Mouse (Mus musculus): ENCODE measurements around the gene Drc3. TPM values are rescaled to one million over a fixed set of nuclear protein-coding genes. Genes with fewer than 3 reads are reported as not detected.

Gene Drc3
- polyA plus RNA-seq, 1 experiment from 2014 or later: 2.1 TPM

DNA sequence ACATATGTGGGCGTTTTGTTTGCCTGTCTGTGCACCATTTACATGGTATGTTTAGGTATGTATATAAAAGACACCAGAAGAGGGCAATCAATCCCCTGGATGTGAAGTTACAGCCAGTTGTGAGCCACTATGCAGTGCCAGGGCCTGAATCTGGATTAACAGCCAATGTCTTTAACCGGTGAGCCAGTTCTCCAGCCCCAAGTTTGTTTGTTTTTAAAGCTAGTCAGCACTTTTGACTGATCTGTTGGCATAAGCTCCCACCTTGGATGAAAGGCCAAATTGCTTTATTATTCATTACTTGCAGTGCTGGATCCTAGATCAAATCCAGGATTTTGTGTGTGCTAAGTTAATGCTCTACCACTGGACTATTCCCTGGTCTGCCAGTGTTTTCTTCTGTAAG is 1.7 kb upstream of the Drc3 start:
- Histone ChIP-seq H3K27me3 (ENCODE audit: insufficient read depth, low read length) (no peaks in the 10 kb centered on the region), H3K9ac (ENCODE audit: low read depth, low read length) (peak overlapping the region; percentile 10; the same call in 1 of the 2 replicates), H3K9me3 (replicated peaks; ENCODE audit: low read length) (no peaks in the 10 kb centered on the region), H3K4me1 (replicated peaks; ENCODE audit: insufficient read depth, low read length) (no peaks in the 10 kb centered on the region; the same call in 1 of the 2 replicates), H3K4me2 (ENCODE audit: low read length) (peak overlapping the region; percentile 85), H3K27ac (no peak overlapping the region), H3K4me3 (replicated peaks; ENCODE audit: low read depth, low read length) (peak overlapping the region; percentile 69), H3K36me3 (ENCODE audit: insufficient read depth, low read length) (no peaks in the 10 kb centered on the region)
- DNase-seq (ENCODE audit: low spot score) (peak; percentile 45), ATAC-seq (replicated peaks; ENCODE audit: low FRiP score, low read depth) (no peak)
- TF ChIP-seq CTCF (IDR thresholded peaks at IDR 0.05; ENCODE audit: low read depth): peak; percentile 53
- WGBS: 60% methylated on average over 2 of the region's 2 CpGs

DNA sequence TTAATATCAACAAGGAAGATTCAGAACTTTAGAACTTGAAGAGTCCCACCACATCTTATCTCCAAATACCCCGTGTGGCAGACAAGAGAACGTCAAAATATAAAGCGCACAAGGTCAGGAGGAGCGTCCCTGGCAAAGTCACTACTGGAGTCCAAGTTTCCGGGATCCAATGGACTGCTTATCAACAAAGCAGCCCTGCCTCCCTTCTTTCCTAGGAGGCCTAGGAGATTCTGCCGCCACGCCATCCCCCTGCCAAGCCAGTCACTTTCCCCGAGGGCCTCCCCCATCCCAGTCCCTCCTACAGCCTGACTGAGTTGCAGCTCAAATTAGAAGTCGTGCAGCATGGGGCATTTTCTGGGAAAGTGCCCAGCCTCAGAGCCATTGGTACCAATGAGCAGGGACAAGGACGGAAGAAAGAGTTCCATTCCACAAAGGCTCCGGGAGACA is 1.2 kb upstream of the Drc3 start:
- DNase-seq (ENCODE audit: low spot score) (peak; percentile 30), ATAC-seq (replicated peaks; ENCODE audit: low FRiP score, low read depth) (no peak)
- peak overlapping the region; percentile 69 for H3K4me3 ChIP-seq (replicated peaks; ENCODE audit: low read depth, low read length)
- H3K27me3 ChIP-seq (ENCODE audit: insufficient read depth, low read length): no peaks in the 10 kb centered on the region
- peak overlapping the region; percentile 79 for H3K27ac ChIP-seq
- WGBS: 15% methylated on average over 11 of the region's 11 CpGs
- no peaks in the 10 kb centered on the region for H3K9me3 ChIP-seq (replicated peaks; ENCODE audit: low read length)
- no peaks in the 10 kb centered on the region; the same call in 1 of the 2 replicates for H3K4me1 ChIP-seq (replicated peaks; ENCODE audit: insufficient read depth, low read length)
- no peaks in the 10 kb centered on the region for H3K36me3 ChIP-seq (ENCODE audit: insufficient read depth, low read length)
- TF ChIP-seq CTCF (IDR thresholded peaks at IDR 0.05; ENCODE audit: low read depth): no peak
- peak overlapping the region; percentile 78 for H3K9ac ChIP-seq (ENCODE audit: low read depth, low read length)
- peak overlapping the region; percentile 85 for H3K4me2 ChIP-seq (ENCODE audit: low read length)

DNA sequence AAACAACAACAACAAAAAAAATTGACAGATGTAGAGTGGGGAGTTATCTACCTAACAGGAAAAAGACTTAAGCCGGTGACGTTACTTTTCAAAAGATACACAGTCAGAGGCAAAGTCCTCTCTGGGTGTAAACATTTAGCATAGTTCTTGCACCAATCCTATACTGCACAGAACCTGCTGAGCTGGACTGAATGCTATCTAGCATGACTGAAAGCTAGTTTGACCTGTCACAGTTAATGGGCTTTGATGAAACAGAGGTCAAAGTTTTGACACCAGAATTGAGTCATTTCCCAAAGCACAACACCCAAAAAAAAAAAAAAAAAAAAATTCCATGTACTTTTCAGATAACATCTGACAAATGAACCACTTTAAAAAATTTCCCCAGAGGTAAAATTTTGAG is 2.8 kb downstream of the Drc3 start:
- Histone ChIP-seq H3K4me2 (ENCODE audit: low read length) (no peak overlapping the region), H3K9me3 (replicated peaks; ENCODE audit: low read length) (no peaks in the 10 kb centered on the region), H3K4me1 (replicated peaks; ENCODE audit: insufficient read depth, low read length) (no peaks in the 10 kb centered on the region; the same call in 1 of the 2 replicates), H3K9ac (ENCODE audit: low read depth, low read length) (no peak overlapping the region), H3K27me3 (ENCODE audit: insufficient read depth, low read length) (no peaks in the 10 kb centered on the region), H3K36me3 (ENCODE audit: insufficient read depth, low read length) (no peaks in the 10 kb centered on the region), H3K27ac (no peak overlapping the region), H3K4me3 (replicated peaks; ENCODE audit: low read depth, low read length) (no peak overlapping the region)
- DNase-seq (ENCODE audit: low spot score) (no peak), ATAC-seq (replicated peaks; ENCODE audit: low FRiP score, low read depth) (no peak)
- TF ChIP-seq CTCF (IDR thresholded peaks at IDR 0.05; ENCODE audit: low read depth): no peak
- WGBS: 91% methylated on average over 2 of the region's 2 CpGs

DNA sequence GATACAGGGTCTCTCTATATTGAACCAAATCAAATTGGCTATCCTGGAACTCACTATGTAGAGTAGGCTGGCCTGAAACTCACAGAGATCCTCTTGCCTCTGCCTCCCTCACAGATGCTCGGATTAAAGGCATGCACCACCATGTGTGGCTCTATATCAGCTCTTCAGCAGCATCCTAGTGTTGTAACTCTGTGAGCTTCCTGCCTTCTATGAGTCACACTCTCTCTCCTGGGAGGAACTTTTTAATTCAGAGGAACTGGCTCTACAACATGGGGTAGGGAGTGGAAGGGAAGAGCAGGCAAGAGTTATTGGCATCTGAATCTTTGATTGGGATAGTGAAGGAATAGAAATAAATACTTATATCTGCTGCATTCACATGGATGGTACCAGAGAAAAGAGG is 4.0 kb downstream of the Drc3 start:
- no peak overlapping the region for H3K4me3 ChIP-seq (replicated peaks; ENCODE audit: low read depth, low read length)
- no peaks in the 10 kb centered on the region for H3K9me3 ChIP-seq (replicated peaks; ENCODE audit: low read length)
- DNase-seq (ENCODE audit: low spot score) (no peak), ATAC-seq (replicated peaks; ENCODE audit: low FRiP score, low read depth) (no peak)
- H3K27me3 ChIP-seq (ENCODE audit: insufficient read depth, low read length): no peaks in the 10 kb centered on the region
- H3K9ac ChIP-seq (ENCODE audit: low read depth, low read length): no peak overlapping the region
- TF ChIP-seq CTCF (IDR thresholded peaks at IDR 0.05; ENCODE audit: low read depth): no peak
- H3K27ac ChIP-seq: no peak overlapping the region
- WGBS: 50% methylated on average over 1 of the region's 1 CpGs
- H3K4me1 ChIP-seq (replicated peaks; ENCODE audit: insufficient read depth, low read length): no peaks in the 10 kb centered on the region; the same call in 1 of the 2 replicates
- no peak overlapping the region for H3K4me2 ChIP-seq (ENCODE audit: low read length)
- no peaks in the 10 kb centered on the region for H3K36me3 ChIP-seq (ENCODE audit: insufficient read depth, low read length)

DNA sequence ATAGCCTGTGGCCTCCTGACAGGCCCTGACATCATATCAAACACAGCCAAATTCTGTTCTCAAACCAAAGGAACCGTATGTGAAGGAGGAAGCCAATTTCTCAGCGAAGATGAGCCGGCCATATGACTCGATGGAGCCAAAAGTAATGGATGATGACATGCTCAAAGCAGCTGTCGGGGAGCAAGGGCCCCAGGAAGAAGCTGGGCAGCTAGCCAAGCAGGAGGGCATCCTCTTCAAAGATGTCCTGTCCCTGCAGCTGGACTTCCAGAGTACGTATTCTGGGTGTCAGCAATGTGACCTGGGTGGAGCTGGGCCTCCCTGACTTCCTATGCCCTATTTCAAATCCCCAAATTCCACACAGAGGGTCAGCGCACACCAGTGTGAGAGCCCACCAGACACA is 5.4 kb downstream of the Drc3 start:
- no peak for TF ChIP-seq CTCF (IDR thresholded peaks at IDR 0.05; ENCODE audit: low read depth)
- H3K9me3 ChIP-seq (replicated peaks; ENCODE audit: low read length): no peaks in the 10 kb centered on the region
- H3K36me3 ChIP-seq (ENCODE audit: insufficient read depth, low read length): no peaks in the 10 kb centered on the region
- WGBS: 73% methylated on average over 7 of the region's 7 CpGs
- H3K4me2 ChIP-seq (ENCODE audit: low read length): no peak overlapping the region
- no peak overlapping the region for H3K4me3 ChIP-seq (replicated peaks; ENCODE audit: low read depth, low read length)
- no peak overlapping the region for H3K9ac ChIP-seq (ENCODE audit: low read depth, low read length)
- ATAC-seq (replicated peaks; ENCODE audit: low FRiP score, low read depth) (no peak), DNase-seq (ENCODE audit: low spot score) (no peak)
- H3K4me1 ChIP-seq (replicated peaks; ENCODE audit: insufficient read depth, low read length): 0 out of 2 replicates have a peak, but pooled peaks cover under 1% of the 10 kb centered on the region
- no peak overlapping the region for H3K27ac ChIP-seq
- H3K27me3 ChIP-seq (ENCODE audit: insufficient read depth, low read length): no peaks in the 10 kb centered on the region

DNA sequence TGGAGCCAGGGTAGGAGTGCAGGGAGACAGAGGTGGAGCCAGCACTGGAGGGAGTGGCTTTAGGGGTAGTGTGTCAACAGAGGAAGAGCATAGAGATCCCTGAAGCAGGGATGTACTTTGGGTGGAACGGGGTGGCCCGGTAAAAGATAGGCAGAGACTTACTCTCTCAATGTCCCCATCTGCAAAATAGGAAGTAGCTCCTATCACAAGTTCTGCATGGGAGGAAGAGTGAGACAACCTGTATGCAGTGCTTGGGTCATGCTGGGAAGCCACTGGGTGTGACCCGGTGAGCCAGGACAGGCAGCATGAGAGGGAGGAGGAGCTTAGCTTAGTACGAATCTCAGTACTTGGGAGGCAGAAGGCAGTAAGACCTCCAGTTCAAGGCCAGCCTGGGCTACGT is 6.0 kb downstream of the Drc3 start:
- no peak for DNase-seq (ENCODE audit: low spot score)
- Histone ChIP-seq H3K4me3 (replicated peaks; ENCODE audit: low read depth, low read length) (no peak overlapping the region), H3K9ac (ENCODE audit: low read depth, low read length) (no peak overlapping the region), H3K4me1 (replicated peaks; ENCODE audit: insufficient read depth, low read length) (0 out of 2 replicates have a peak, but pooled peaks cover 3% of the 10 kb centered on the region), H3K27ac (no peak overlapping the region), H3K36me3 (ENCODE audit: insufficient read depth, low read length) (no peaks in the 10 kb centered on the region), H3K27me3 (ENCODE audit: insufficient read depth, low read length) (no peaks in the 10 kb centered on the region), H3K9me3 (replicated peaks; ENCODE audit: low read length) (no peaks in the 10 kb centered on the region), H3K4me2 (ENCODE audit: low read length) (no peak overlapping the region)
- TF ChIP-seq CTCF (IDR thresholded peaks at IDR 0.05; ENCODE audit: low read depth): no peak
- no peak for ATAC-seq (replicated peaks; ENCODE audit: low FRiP score, low read depth)
- WGBS: 69% methylated on average over 5 of the region's 5 CpGs

DNA sequence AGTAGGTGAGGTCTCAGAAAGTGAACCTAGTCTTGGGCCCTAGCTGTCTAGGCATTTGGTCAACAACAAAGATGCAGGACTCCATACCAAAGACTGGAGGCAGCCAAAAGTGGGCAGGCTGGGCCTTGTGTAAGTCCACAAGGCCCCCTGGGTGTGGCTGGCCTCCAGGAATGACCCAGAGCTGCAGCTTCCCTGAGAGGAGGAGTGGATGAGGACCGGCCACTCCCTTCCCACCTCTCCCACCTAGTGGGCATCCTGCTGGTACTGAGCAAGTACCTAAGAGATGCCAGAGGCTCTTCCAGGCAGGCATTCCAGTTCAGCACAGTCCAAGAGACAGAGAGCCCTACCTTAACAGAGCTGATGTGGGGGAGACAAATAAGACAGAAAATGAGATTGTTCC is 6.8 kb downstream of the Drc3 start:
- H3K4me2 ChIP-seq (ENCODE audit: low read length): no peak overlapping the region
- no peaks in the 10 kb centered on the region for H3K27me3 ChIP-seq (ENCODE audit: insufficient read depth, low read length)
- ATAC-seq (replicated peaks; ENCODE audit: low FRiP score, low read depth): no peak
- no peak for TF ChIP-seq CTCF (IDR thresholded peaks at IDR 0.05; ENCODE audit: low read depth)
- H3K4me3 ChIP-seq (replicated peaks; ENCODE audit: low read depth, low read length): no peak overlapping the region
- H3K9ac ChIP-seq (ENCODE audit: low read depth, low read length): no peak overlapping the region
- H3K36me3 ChIP-seq (ENCODE audit: insufficient read depth, low read length): no peaks in the 10 kb centered on the region
- H3K4me1 ChIP-seq (replicated peaks; ENCODE audit: insufficient read depth, low read length): 0 out of 2 replicates have a peak, but pooled peaks cover 3% of the 10 kb centered on the region
- no peaks in the 10 kb centered on the region for H3K9me3 ChIP-seq (replicated peaks; ENCODE audit: low read length)
- H3K27ac ChIP-seq: no peak overlapping the region
- WGBS: 76% methylated on average over 1 of the region's 1 CpGs
- no peak for DNase-seq (ENCODE audit: low spot score)
